Mouse (Mus musculus): Measurements from ENCODE around the gene Nbea.

The Nbea gene

GRCm38 (mm10) chr3:55593312-55593711, 590.2 kb downstream of the Nbea start:
- DNase-seq (ENCODE audit: low spot score), result no peak

DNA sequence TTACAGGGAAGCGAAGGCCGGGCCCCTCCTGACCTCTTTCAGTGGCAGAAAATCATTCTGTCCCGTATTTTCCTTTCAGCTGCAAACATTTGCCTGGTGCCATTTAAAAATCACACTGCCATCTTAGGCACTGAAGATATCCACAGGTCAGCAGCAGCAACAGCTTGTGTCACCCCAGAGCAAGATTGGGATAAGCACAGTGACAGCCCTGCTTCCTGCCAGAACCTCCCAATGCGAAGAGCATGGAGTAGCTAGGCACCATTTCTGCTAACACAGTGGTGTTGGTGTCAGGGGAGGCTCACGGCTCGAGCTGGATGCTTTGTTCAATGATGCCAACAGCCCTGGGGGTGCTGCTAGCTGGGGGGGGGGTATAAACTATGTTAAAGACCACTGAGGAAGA, 592.8 kb downstream of the Nbea start:
- DNase-seq (ENCODE audit: low spot score), result no peak

DNA sequence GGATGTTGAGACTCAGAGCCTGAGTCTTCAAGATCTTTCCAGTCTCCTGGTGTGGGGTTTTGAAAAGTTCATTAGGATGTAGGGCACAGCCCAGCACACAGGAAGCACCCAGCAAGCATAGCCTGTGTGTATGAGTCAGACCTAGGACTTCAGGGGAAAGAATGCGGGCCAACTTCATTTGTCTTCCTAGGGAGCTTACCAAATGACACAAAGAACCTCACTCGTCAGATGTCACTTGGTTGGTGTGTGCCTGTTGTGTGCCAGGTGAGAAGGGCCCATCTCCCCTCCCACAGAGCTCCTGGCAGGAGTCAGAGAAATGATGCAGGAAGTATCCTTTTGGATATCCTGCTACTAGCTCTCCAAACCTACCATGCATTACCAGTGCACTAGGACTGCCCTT, 593.2 kb downstream of the Nbea start:
- DNase-seq (ENCODE audit: low spot score), result no peak

DNA sequence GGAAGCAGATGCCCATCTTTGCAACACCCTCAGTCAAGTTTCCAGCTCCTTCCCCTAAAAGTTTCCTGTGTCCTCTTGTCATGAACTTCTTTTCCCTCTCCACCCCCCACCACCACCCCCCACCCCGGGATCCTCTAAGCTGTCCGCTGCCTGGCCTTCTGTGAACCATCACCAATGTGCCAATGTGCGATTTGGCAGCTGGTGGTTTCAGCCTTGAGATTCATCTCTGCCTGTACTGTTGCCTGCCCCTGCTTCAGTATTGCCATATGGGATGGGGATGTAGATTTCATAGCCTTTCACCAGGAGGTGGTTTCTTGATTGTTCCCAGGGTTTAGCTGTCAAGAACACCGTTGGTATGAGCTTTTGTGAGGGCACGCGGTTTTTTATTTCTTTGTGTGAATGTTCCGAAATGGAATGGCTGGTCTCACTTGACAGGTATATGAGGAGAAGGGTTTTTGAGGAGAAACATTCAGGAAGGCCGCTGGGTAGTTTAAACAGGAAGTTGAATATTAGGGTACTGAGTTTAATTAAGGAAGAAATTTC, 594.0 kb downstream of the Nbea start:
- no peak for DNase-seq (ENCODE audit: low spot score)

DNA sequence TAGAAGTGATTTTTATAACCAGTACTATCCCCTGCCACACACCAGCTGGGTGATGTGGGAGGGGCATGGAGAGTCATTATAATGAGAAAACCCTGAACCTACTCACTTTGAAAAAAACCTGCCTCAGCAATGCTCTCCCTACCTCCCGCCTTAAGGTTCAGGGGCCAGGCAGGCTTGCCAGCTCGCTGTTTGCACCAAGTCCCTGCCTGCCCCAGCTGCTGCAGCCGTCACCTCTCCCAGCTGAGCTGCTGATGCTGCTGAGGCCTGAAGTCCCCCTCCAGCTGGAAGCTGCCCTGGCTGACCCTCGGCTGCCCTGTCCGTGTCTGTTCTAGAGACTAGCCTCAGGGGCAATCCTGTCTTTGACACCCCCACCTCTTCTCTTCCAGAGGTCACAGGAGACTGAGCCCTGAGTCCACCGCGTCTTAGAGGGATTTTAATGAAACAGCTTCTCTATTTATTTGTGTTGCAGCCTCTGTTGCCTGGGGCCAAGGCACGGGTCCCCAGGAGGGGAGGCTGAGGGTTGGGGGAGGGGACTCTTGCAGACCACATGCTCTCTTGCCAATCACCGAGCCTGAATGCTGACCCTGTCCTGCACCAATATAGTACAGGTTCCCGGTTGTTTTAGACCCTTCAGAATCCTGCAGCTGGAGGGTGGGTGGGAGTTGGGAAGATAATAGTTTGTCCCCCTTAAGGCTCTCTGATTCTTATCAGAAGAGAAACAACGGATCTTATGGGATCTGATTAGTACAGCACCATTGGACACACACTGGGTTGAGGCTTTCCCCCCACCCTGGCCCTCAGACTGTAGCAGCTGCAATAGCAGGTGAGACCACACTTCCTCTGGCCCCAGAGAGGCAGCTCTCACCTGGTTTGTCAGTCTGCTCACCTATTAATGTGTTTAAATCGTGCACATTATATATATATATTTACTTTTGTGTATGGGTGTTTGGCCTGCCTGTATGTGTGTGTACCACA, 595.2 kb downstream of the Nbea start:
- no peak for DNase-seq (ENCODE audit: low spot score)

DNA sequence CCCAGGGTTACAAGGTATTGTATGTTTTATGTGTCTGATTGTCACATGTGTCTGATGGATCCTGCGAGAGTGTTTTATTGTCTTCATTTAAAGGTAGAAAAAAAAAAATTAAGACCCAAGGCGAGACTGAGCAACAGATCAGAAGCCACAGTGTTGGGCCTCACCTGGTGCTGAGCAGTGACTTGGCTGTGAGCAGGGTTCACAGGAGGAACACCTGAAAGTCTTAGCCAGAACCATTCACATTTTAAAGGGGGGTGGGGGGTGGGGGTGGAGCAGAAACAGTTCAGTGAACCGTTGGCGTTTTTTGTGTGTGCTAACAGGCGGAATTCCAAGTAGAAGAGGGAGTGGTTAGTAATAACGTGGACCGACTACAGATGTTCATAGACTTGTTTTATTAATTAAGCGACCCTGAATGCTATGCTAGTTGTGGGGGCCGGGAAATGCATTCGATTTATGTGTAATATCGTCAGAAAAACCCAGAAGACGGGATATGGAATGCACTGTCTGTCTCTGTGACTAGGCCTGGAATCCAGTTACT, 596.0 kb downstream of the Nbea start:
- no peak for DNase-seq (ENCODE audit: low spot score)

All from c-Kit-positive CD71-positive TER-119-positive erythroid progenitor cells, embryonic 14.5 days (primary cell).